Mouse (Mus musculus): ENCODE results near the gene Coq8b. TPM values are rescaled to one million over a fixed set of nuclear protein-coding genes. Genes with fewer than 3 reads are reported as not detected.
A peak's percentile ranks its signal among the peaks of the same experiment; 100 is the strongest.

Gene Coq8b
- total RNA-seq, 2 experiments from 2014 or later: 32.7 to 40.7 TPM

DNA sequence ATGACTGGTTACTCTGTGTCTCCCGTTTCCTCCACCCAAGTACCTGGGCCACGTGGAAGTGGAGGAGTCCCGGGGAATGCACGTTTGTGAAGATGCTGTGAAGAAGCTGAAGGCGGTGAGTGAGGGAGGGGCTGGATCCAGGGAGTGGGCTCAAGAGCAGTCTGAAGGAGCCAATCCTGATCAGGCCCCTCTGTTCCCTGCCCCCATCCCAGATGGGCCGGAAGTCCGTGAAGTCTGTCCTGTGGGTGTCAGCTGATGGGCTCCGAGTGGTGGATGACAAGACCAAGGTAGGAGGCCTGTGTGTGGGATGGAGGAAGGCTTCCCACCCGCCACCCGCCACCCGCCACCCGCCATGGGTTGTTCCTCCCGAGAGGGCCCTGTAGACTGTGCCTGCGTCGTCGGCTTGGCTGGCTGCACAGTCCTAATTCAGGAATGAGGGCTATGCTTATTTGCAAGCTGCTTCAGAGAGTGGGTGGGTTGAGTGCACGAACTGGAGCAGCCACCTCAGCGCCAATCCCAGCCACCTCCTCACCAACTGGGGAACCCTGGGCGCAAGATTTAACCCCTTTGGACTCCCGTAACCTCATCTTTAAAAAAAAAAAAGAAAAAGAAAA, 33.8 kb downstream of the Coq8b start:
- peak; percentile 86 to 90 for DNase-seq (ENCODE audit: low spot score in 2 of 2)

DNA sequence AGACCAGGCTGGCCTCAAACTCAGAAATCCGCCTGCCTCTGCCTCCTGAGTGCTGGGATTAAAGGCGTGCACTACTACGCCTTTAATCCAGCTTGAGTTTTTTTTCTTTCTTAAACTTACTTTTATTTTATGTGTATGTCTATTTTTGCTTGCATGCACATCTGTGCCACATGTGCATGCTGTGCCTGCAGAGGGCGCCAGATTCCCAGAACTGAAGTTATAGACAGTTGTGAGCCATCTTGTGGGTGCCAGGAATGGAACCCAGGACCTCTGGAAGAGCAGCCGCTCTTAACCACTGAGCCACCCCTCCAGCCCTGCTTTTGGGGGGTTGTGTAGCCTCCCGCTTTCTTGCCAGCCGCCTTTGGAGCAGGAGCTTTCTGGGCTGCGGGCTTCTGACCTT, 38.6 kb downstream of the Coq8b start:
- no peak for DNase-seq (ENCODE audit: low spot score in 2 of 2)

DNA sequence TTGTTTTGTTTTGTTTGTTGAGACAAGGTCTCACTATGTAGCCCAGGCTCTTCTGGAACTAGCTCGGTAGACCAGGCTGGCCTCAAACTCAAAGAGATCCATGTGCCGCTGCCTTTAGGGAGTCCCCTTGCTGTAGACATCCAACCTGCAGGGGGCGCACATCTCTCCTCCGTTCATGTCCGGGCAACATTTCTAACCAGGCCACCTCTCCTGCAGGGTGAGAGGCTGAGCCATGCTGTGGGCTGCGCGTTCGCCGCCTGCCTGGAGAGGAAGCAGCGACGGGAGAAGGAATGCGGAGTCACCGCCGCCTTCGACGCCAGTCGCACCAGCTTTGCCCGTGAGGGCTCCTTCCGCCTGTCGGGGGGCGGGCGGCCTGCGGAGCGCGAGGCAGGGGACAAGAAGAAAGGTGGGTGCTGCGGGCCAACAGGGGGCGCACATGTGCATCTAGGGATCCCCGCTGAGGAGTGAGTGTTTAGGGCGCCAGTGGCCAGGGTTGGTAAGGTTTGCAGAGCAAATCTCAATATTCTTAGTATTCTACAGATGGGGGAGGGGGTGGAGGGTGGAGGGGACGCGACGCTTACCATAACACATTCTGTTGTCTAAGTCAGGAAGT, 41.0 kb downstream of the Coq8b start:
- no peak for DNase-seq (ENCODE audit: low spot score in 2 of 2)

DNA sequence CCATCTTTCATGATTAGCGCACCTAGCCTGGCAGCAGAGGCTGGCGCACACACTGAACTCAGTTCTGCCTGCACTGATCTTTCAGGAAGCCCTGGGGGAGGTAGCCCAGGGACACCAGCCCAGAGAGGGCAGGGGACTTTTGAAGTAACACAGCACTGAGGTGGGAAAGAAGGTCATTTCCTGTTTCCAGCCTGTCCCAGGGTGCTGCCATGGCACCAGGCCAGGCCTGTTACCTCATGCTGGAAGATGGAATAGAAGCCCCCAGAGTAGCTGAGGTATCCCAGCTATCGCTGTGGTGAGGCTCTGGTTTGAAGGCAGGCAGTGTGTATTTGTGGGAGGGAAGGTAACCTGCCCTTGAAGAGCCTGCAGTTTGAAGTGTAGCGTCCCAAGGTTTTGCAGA, 42.1 kb downstream of the Coq8b start:
- no peak for DNase-seq (ENCODE audit: low spot score in 2 of 2)

DNA sequence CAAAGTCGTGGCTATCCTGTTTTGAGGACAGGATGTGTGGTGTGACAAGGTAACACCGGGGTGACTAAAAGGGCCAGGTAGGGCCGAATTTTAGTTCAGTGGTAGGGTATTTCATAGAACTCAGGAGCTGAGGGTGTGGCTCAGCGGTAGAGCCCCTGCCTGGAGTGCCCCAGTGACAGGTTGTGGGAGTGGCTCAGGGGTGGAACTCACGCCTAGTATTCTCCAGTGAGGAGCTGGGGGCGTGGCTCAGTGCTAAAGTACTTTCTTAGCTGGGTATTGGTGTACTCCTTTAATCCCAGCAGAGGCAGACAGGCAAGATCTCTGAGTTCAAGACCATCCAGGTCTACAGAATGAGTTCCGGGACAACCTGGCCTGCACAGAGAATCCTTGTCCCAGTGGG, 43.2 kb downstream of the Coq8b start:
- DNase-seq (ENCODE audit: low spot score in 2 of 2): no peak

DNA sequence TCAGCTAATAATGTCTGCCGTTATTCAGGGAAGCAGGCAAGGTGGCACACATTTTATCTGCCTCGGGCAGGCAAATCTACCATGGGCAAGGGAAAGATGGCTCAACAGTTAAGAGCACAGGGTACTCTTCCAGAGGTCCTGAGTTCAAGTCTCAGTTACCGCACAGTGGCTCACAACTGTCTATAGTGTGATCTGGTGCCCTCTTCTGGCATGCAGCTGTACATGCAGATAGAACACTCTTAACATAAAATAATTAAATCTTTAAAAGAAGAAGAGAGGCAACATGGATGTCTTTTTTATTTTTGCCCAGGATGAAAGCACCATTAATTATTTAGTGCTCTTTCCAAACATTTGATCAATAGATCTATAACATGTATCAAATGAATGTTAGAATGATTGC, 44.4 kb downstream of the Coq8b start:
- no peak for DNase-seq (ENCODE audit: low spot score in 2 of 2)

DNA sequence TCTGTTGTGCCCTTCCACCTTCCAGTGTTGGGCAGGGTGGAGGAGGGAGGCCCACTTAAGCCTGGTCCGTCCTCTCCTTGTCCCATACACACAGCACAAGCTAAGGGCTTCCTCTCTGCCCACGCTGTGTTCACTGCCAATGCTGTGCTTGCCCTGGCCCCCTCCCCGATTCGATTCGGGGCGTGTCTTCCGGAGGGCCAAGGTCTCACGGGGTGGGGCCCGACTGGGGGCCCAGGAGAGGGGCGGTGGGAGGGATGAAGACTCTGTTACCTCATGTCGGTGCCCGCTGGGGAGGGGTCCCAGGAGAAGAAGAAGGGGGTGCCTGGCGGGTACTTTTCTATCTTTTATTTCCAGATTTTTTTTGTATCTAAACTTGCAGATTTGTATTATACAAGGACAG, 48.9 kb downstream of the Coq8b start:
- no peak for DNase-seq (ENCODE audit: low spot score in 2 of 2)

DNA sequence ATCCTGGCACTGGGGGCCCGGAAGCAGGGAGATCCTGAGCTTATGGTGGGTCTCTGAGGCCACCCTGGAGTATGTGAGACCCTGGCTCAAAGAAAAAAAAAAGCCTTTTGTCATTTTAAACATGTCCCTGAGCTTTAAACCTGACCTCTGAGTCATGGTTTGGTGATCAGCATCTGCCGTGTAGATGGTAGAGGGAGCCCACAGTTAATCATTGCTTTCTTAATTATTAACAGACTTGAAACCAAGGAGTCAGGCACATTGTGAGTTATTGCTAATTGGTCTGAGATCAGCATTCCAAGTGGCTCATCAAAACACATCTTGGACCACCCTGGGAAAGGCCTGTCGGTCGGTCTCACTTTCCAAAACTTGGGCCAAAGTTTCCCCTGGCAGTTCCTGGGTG, 49.4 kb downstream of the Coq8b start:
- no peak for DNase-seq (ENCODE audit: low spot score in 2 of 2)

DNA sequence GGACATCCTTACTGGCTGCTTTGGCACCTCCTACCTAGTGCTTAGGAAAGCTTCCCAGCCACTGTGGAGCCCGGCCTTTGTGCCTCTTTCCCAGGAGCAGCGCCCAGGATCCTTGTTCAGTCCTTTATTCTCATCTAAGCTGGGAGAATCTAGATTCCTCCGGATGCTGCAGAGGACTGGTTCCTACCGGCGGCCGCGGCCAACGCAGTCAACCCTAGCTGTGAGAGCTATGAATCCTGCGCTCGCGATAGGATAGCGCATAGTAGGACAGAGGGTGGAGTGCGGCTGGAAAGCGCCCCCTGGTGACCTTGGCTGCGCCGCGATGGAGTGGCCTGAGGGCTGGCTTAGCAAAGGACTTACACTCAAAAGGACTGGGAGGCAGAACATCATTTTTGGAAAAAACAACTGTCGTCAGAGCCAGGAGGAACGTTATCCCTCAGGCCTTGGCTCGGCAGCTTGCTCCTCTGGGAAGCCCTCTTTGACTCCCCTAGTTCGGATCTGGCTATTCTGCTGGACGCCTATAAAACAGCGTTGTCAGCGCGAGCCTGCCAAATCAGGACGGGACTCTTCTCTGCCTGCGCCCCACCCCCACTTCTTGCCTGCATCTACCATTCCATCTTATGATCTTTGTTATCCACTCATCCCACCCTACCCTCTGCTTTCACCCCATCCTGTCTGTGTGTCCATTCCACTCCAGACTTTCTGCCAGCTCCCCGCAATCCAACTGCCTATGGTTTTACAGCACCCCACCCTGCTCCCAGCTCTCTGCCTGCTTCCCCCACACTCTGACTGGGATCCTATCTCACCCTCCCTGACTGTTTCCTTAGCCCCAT, 52.3 kb downstream of the Coq8b start:
- DNase-seq (ENCODE audit: low spot score in 2 of 2): no peak

DNA sequence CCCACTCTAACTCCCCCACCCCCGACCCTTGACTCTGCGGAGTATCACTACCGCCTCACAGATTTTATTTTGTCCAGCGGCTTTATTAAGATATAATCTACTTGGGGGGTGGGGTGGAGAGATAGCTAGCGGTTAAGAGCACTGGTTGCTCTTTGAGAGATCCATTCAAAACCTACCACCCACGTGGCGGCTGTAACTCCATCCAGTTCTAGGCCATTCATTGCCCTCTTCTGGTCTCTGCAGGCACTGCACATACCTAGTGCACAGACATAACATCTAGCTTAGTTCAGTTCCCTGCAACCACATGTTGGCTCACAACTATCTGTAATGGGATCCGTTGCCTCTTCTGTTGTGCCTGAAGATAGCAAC, 52.9 kb downstream of the Coq8b start:
- DNase-seq (ENCODE audit: low spot score in 2 of 2): peak in 1 of 2 experiments; percentile 79

DNA sequence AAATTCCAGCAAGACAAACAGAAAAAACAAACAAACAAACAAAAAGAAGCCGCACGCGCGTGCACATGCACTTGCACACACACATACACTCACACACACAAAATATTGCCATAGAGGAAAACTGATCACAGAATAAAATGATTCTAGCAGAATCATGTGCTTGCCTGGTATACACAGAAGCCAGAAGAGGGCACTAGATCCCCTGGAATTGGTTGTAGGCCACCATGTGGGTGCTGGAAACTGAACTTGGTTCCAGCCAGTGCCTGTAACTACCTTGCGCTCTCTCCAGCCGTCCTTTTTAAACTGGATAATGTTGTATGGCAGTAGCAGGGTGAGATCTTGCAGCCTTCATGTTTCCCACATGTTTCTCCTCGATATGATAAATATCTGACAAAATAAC, 55.9 kb downstream of the Coq8b start:
- no peak for DNase-seq (ENCODE audit: low spot score in 2 of 2)

DNA sequence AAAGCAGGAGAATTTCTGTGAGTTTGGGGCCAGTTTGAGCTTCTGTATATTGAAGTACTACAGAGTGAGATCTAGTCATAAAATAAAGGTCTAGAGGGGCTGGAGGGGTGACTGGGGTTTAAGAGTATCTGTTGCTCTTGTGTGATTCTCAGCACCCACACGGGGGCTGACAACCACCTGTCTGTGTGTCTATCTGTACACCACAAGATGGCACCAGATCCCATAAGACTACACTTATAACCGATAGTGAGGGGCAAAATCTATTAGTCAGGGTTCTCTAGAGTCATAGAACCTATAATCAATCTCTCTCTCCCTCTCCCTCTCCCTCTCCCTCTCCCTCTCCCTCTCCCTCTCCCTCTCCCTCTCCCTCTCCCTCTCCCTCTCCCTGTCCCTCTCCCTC, 57.7 kb downstream of the Coq8b start:
- DNase-seq (ENCODE audit: low spot score in 2 of 2): no peak

DNA sequence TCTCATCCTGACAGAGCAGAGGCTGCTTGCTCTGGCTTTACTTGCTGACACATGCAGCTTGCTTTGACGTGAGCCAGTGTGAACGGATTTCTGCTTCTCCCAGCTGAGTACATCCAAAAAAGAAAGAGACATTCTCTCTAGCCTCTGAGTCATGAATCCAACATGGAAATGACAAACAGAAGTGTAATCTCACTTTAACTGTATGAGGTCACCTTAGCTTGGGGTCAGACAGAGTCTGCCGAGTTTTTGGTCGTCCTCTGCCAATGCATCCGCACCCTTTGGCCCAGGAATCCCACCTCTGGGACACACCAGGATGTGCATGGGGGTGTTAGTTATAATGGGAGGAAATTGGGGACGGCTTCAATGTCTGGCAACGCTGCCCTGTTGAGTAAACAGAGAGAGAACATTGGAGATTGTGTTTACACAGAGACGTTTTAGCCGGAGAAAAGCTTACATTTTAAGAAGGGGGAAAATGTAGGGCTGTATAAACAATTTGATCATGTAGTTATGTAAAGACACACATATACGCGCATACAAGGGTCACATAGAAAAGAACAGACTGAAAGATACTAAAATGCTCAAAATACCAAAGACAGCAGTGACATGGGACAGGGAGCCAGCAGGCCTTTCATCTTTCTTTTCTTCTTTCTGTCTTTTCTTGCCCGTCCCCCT, 59.1 kb downstream of the Coq8b start:
- no peak for DNase-seq (ENCODE audit: low spot score in 2 of 2)

DNA sequence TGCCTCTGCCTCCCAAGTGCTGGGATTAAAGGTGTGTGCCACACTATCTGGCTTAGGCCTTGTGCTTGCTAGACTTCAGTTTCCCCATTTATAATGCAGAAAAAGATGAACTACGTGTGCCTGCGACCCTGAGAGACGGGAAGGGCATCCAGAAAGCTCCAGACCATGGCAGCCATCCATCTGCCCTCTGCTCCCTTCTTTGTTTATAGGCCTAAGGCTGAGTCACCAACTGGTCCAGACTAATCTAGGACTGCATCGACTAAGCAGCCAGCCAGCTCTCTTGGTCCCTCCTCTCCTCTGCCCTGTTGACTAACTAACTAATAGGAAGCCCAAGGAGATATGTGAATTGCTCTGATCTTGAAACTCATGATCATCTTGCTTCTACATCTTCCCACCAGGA, 63.1 kb downstream of the Coq8b start:
- DNase-seq (ENCODE audit: low spot score in 2 of 2): no peak

DNA sequence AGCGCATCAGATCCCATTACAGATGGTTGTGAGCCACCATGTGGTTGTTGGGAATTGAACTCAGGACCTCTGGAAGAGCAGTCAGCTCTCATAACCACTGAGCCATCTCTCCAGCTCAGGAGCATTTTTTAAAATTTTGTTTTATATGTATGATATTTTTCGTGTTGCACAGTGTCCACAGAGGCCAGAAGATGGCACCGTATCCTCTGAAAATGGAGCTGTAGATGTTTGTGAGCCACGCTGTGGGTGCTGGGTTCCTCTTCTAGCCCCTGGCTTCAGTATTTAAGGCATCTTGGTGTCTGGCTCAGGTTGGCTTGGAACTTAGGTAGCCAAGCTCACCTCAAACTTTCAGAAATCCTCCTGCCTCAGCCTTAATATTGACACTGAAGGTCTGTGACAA, 63.7 kb downstream of the Coq8b start:
- DNase-seq (ENCODE audit: low spot score in 2 of 2): no peak

DNA sequence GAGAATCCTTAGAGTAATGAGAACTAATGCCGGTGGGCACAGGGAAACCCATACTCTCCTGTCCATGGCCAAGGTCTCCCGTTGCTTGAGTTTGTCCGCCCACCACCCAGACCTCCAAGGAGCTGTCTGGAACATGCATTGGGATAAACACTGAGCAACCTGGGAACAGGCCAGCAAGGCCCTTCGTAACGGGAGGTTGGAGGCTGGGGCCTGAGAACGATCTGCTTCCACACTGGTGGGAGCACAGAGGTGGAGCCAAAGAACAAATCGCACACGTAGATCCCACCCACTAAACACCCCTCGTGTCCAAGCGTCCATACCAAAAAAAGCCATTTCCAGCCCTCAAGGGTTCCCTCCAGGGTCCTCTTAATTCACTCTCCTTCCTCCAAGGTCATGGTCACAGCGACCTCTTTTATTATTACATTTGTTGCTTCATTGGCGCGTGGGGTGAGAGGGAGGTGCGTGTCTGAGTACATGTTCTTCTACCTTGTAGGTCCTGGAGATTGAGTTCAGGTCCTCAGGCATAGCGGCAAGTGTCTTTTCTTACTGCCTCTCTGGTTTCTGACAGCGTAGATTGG, 65.3 kb downstream of the Coq8b start:
- DNase-seq (ENCODE audit: low spot score in 2 of 2): no peak

DNA sequence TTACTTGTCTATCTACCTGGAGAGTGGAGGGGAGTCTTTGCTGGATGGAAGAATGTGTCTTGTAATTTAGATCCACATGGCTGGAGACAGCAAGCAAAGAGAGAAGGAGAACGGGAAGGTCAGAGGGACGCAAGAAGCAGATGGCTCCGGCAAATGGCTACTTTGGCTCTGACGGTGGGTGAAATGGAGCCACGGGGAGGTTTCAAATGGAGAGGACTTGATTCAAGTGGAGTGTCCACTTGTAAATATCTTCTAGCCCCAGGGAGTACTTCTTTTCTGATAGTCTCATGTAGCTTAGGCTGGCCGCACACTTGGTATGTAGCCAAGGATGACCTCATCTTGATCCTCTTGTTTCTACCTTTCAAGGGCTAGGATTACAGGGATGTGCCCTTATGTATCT, 66.0 kb downstream of the Coq8b start:
- DNase-seq (ENCODE audit: low spot score in 2 of 2): no peak

DNA sequence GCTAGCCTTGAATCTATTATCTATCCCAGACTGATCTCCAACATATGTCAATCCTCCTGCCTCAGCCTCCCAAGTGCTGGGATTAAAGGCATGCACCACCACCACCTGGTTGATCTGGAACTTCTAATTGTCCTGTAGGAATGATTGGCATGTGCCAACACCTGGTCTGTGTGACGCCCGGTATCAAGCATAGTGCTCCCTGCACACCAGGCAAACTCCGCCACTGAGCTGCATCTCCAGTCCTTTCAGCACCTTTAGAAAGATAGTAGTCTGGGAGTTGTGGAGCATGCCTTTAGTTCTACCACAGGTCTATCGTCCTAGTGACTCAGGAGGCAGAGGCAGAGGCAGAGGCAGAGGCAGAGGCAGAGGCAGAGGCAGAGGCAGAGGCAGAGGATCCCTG, 67.5 kb downstream of the Coq8b start:
- no peak for DNase-seq (ENCODE audit: low spot score in 2 of 2)

DNA sequence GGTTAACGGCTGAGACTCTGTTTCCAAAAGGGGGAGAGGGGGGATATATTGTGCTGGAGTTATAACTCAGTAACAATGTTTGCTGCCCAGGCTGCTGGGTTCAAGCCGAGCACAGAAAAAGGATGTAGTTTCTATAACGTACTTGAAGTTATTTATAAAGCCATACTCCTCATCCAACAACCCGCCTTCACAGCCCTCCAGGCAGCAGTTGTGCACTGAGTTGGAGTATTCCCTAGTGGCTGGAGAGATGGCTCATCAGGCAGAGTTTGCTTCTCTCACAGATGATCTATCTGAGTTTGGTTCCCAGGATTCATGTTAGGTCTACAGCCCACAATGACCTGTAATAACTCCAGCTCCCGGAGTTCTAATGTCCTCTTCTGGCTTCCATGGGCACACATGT, 68.0 kb downstream of the Coq8b start:
- DNase-seq (ENCODE audit: low spot score in 2 of 2): no peak

DNA sequence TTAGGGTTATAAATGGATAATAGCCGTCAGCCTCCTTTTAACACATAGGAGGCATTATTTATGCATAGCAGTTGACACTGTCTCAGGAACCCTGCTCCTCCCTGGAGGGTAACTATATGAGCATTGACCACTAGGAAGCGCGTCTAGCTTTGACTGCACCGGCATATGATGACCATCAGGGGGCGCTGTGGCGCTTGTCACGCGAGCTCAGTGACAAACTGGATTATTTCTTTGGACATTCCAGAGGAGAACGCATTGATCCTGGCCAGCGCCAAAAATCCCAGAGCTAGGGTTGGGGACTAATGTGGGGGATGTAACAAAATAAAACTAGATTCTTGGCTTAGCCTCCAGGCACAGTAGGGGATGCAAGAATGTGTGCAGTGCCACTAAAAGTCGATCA, 69.3 kb downstream of the Coq8b start:
- DNase-seq (ENCODE audit: low spot score in 2 of 2): peak; percentile 48 to 80

DNA sequence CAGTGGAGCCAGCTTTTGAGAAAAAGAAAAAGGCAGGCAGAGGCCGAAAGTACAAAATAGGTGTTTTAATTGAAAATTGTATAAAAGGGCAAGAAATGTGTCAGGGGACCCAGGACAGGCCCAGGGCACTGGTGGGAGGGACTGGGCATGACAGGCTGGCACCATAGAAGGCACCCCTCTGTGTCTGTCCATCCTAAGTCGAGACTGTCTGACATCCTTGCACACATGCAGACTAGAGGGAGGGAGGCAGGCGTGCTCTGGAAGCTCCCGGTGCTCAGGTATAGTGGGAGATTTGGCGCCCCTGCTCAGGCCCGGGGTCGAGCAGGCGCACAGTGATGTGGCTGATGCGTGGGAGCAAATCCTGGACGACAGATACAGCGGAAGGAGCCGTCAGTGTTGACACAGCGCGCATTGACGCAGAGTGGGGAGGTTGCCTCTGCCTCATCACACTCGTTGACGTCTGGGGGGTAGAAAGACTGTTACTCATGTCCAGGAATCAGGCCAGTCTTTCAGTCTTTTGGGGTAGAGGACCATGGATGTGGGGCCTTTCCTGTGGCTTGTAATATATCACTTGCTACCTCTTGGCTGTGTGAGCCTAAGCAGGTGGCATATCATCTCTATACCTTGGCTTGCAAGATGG, 72.4 kb downstream of the Coq8b start:
- DNase-seq (ENCODE audit: low spot score in 2 of 2): no peak

Data from layer of hippocampus, adult 18-20 months (tissue).